Mouse (Mus musculus): ENCODE measurements around the gene Klc1. TPM values are rescaled to one million over a fixed set of nuclear protein-coding genes. Genes with fewer than 3 reads are reported as not detected.
A peak's percentile ranks its signal among the peaks of the same experiment; 100 is the strongest.

The Klc1 gene
- total RNA-seq, 1 experiment from 2014 or later, result 39.2 TPM

GRCm38 (mm10) chr12:111842565-111843433, 84.2 kb downstream of the Klc1 start:
- ATAC-seq (replicated peaks; ENCODE audit: low read depth, poor library complexity, severe bottlenecking), result peak; percentile 50; the same call in 1 of the 2 replicates

- ATAC-seq (replicated peaks; ENCODE audit: low read depth, poor library complexity, severe bottlenecking), result peak; percentile 52
Observed at GRCm38 (mm10) chr12:111843470-111843869, 84.8 kb downstream of the Klc1 start.

GRCm38 (mm10) chr12:111845953-111846352, 87.3 kb downstream of the Klc1 start:
- ATAC-seq (replicated peaks; ENCODE audit: low read depth, poor library complexity, severe bottlenecking), result no peak

GRCm38 (mm10) chr12:111846815-111847214, 88.2 kb downstream of the Klc1 start:
- no peak for ATAC-seq (replicated peaks; ENCODE audit: low read depth, poor library complexity, severe bottlenecking)

- ATAC-seq (replicated peaks; ENCODE audit: low read depth, poor library complexity, severe bottlenecking), result no peak
Observed at GRCm38 (mm10) chr12:111848300-111848798, 89.7 kb downstream of the Klc1 start.

DNA sequence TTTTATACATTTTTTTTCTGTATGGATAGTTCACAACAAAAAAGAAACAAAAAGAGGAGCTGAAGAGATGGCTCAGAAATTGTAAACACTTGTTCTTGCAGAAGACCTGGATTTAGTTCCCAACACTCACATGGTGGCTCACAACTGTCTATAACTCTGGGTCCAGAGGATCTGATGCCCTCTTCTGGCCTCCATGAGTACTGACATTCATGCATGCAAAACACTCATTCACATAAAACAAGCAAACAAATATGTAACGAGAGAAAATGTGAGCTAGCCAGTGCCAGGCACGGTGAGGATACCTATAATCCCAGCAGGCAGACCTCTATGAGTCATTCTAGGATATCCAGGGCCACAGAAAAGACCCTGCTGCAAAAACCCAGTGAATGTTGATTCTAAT, 92.6 kb downstream of the Klc1 start:
- ATAC-seq (replicated peaks; ENCODE audit: low read depth, poor library complexity, severe bottlenecking), result no peak

DNA sequence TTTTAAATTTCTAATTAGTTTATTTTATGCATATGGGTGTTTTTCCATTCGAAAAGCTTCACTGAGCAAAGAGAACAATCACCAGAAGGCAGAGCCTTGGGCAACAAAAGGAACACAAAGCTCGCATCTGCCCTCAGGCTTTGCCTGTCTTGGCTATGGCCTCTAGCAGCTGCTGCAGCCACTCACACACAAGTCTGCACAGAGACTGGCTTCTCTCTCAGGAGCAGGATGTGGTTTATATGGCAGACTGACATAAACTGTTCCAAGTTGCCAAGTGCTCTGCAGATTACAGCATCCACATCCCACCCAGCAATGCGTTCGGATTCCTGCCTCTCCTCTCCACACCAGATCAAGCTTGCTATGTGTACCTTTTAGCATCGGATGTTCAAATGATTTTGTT, 93.1 kb downstream of the Klc1 start:
- ATAC-seq (replicated peaks; ENCODE audit: low read depth, poor library complexity, severe bottlenecking), result peak; percentile 77

DNA sequence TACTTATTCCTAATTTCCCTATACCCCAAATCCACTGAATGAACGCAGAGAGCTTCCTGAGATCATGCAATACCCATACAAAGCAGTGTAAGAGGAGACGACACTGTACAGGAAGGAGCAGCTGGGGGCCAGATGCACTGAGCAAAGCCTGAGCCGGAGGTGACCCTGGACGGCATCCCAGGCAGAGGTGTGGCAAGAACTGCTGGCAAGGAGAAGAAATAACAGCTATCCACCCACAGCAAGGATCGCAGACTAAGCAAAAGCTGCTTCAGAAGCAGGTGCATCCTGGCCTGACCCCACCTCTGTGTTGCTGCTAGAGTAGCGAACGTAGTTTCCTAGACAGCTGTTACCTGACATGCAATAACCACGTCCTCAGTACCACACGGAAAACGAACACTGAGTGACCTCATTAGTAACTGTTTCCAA, 94.4 kb downstream of the Klc1 start:
- peak; percentile 72 for ATAC-seq (replicated peaks; ENCODE audit: low read depth, poor library complexity, severe bottlenecking)

DNA sequence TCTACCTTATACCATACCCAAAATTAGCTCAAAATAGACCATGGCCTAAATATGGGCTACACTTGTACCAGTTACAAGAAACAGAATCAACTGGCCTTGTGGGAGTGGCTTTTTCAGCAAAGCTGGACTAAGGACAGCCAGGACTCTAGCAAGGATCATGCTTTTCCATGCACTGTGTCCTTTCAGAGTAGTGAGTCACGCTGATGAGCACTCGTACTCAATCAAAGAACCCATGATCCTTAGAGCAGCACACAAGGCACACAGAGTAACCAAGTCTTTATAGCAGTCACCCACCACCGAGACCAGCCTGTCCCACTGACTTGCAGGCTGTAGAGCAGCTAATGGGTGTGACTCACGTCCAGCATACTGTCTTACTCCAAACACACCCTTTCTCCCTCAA, 94.9 kb downstream of the Klc1 start:
- ATAC-seq (replicated peaks; ENCODE audit: low read depth, poor library complexity, severe bottlenecking), result no peak

GRCm38 (mm10) chr12:111855448-111855847, 96.8 kb downstream of the Klc1 start:
- ATAC-seq (replicated peaks; ENCODE audit: low read depth, poor library complexity, severe bottlenecking), result no peak

Other genes with a start within 250 kb of the Klc1 start
- 309 and 347 TPM in 2 replicates for gene Eif5, start 220.8 kb upstream of the Klc1 start, total RNA-seq (2017)
- 60.4 and 76.4 TPM in 2 replicates for gene Mark3, start 184.3 kb upstream of the Klc1 start, total RNA-seq (2017)
- gene Ckb, start 86.5 kb upstream of the Klc1 start, total RNA-seq (2017), result 1.1 and 2.8 TPM in 2 replicates
- 6.2 and 12.7 TPM in 2 replicates for gene Trmt61a, start 80.7 kb upstream of the Klc1 start, total RNA-seq (2017)
- gene Bag5, start 45.6 kb upstream of the Klc1 start, total RNA-seq (2017), result 38.3 and 44.9 TPM in 2 replicates
- gene Apopt1, start 45.6 kb upstream of the Klc1 start, total RNA-seq (2017), result 41.9 and 56.2 TPM in 2 replicates
- 6.6 and 8.4 TPM in 2 replicates for gene Xrcc3, start 55.0 kb downstream of the Klc1 start, total RNA-seq (2017)
- gene Zfyve21, start 55.3 kb downstream of the Klc1 start, total RNA-seq (2017), result 8.4 and 12.3 TPM in 2 replicates
- gene Ppp1r13b, start 149.3 kb downstream of the Klc1 start, total RNA-seq (2017), result 12.7 and 18.3 TPM in 2 replicates
- gene Atp5mpl, start 208.1 kb downstream of the Klc1 start, total RNA-seq (2017), result 466 and 542 TPM in 2 replicates
- 0.09 TPM in 1 of 2 replicates, not detected in the other for gene Tdrd9, start 212.7 kb downstream of the Klc1 start, total RNA-seq (2017)
- not detected in 2 replicates for gene Rd3l, start 222.5 kb downstream of the Klc1 start, total RNA-seq (2017)

All from common myeloid progenitor, adult 5-6 weeks (primary cell).